Mouse (Mus musculus) heart, adult 2 months (tissue): ENCODE measurements around the gene Ovgp1.

Experiments
- CTCF ChIP-seq: fragments of 200-600 bp; IDR thresholded peaks from 2 replicates; pipeline ENCODE4 v1.8.1; 2022; ENCODE audit warnings: antibody characterized with exemption, mild to moderate bottlenecking, moderate library complexity
- EP300 ChIP-seq: fragments of 200-500 bp; IDR thresholded peaks from 2 replicates; pipeline ENCODE4 v1.6.1; 2011; ENCODE audit warnings: low read depth, low read length, control low read depth; ENCODE audit not compliant: insufficient read depth

GRCm38 (mm10) chr3:106021840-106022239 lies 48.3 kb downstream of the Ovgp1 start:
- TF ChIP-seq CTCF (peak; percentile 54), EP300 (no peak)
